Mouse (Mus musculus): Measurements from ENCODE around the gene Mecom.

Mecom gene

GRCm38 (mm10) chr3:29959051-29959450, 588.8 kb downstream of the Mecom start:
- no peak for DNase-seq (ENCODE audit: low spot score)

GRCm38 (mm10) chr3:29957365-29958236, 590.2 kb downstream of the Mecom start:
- DNase-seq (ENCODE audit: low spot score), result no peak

- DNase-seq (ENCODE audit: low spot score), result no peak
Observed at GRCm38 (mm10) chr3:29953269-29953668, 594.5 kb downstream of the Mecom start.

- DNase-seq (ENCODE audit: low spot score), result no peak
Observed at GRCm38 (mm10) chr3:29950853-29951252, 597.0 kb downstream of the Mecom start.

GRCm38 (mm10) chr3:29903596-29904308, 644.1 kb downstream of the Mecom start:
- no peak for DNase-seq (ENCODE audit: low spot score)

Measured in MN1 (cell line).